Mouse (Mus musculus) forebrain, embryonic 12.5 days (tissue): Measurements from ENCODE around the gene Adipoq. TPM values are rescaled to one million over a fixed set of nuclear protein-coding genes. Genes with fewer than 3 reads are reported as not detected.

Experiments used
- ATAC-seq: fragments of 200-750 bp; cut with Nextera tagmentation; 2 replicates; pipeline ENCODE4 v1.8.0; 2017; ENCODE audit warnings: moderate TSS enrichment; ENCODE audit not compliant: low FRiP score
- H3K27ac ChIP-seq: fragments of 300-500 bp; sonication (generic); 2 replicates; pipeline ENCODE4 v1.5.1; 2016; ENCODE audit warnings: mild to moderate bottlenecking
- H3K27me3 ChIP-seq: fragments of 300-500 bp; sonication (generic); 2 replicates; pipeline ENCODE4 v1.6.1; 2016; ENCODE audit warnings: mild to moderate bottlenecking
- H3K36me3 ChIP-seq: fragments of 300-500 bp; sonication (generic); replicated peaks from 2 replicates; pipeline ENCODE4 v1.6.1; 2016; ENCODE audit warnings: mild to moderate bottlenecking
- H3K4me1 ChIP-seq: fragments of 300-500 bp; sonication (generic); 2 replicates; pipeline ENCODE4 v1.6.1; 2016
- H3K4me2 ChIP-seq: fragments of 300-500 bp; sonication (generic); 2 replicates; pipeline ENCODE4 v1.6.1; 2016; ENCODE audit warnings: mild to moderate bottlenecking, moderate library complexity
- H3K4me3 ChIP-seq: fragments of 300-500 bp; sonication (generic); replicated peaks from 2 replicates; pipeline ENCODE4 v1.5.1; 2016; ENCODE audit warnings: mild to moderate bottlenecking
- H3K9ac ChIP-seq: fragments of 300-500 bp; sonication (generic); 2 replicates; pipeline ENCODE4 v1.6.1; 2016; ENCODE audit warnings: mild to moderate bottlenecking
- H3K9me3 ChIP-seq: fragments of 300-500 bp; sonication (generic); 2 replicates; pipeline ENCODE4 v1.6.1; 2016
- WGBS: fragments of 180-500 bp; shearing (Covaris S2); methylation state at CpG from one replicate; pipeline ENCODE4 v1.1.7; 2016; 5-methylcytosine and 5-hydroxymethylcytosine counted together
- polyA plus RNA-seq: library from polyadenylated mRNA; unstranded; fragments of >200 nt; fragmentation: Nextera tagmentation; extraction: Ambion mirVana; gene quantifications from 2 replicates; pipeline ENCODE4 v1.2.1, GENCODE M21; 2016

Adipoq gene
- polyA plus RNA-seq, 1 experiment from 2014 or later = not detected

- WGBS = 91% methylated on average over 4 of the region's 4 CpGs
- Histone ChIP-seq H3K36me3 (peaks cover 53% of the 10 kb centered on the region), H3K9me3 (no peaks in the 10 kb centered on the region)
Observed at GRCm38 (mm10) chr16:23123104-23123503, 23.2 kb upstream of the Adipoq start.

GRCm38 (mm10) chr16:23124398-23124797 lies 21.9 kb upstream of the Adipoq start:
- 92% methylated on average over 4 of the region's 4 CpGs for WGBS

More at GRCm38 (mm10) chr16:23123104-23123503, 23.2 kb upstream of the Adipoq start:
- H3K4me1 ChIP-seq = peaks cover 7% of the 10 kb centered on the region
- H3K9ac ChIP-seq = no peak overlapping the region
- no peak overlapping the region for H3K27ac ChIP-seq
- no peaks in the 10 kb centered on the region for H3K27me3 ChIP-seq
- ATAC-seq = no peak
- H3K4me2 ChIP-seq = no peak overlapping the region
- H3K4me3 ChIP-seq = no peak overlapping the region

GRCm38 (mm10) chr16:23127311-23127672 lies 19.0 kb upstream of the Adipoq start:
- no peaks in the 10 kb centered on the region for H3K27me3 ChIP-seq
- peaks cover 23% of the 10 kb centered on the region for H3K36me3 ChIP-seq
- H3K27ac ChIP-seq = peak overlapping the region; percentile 98
- H3K4me1 ChIP-seq = peaks cover 20% of the 10 kb centered on the region
- no peaks in the 10 kb centered on the region for H3K9me3 ChIP-seq
- H3K9ac ChIP-seq = peak overlapping the region; percentile 89
- WGBS = 0% methylated on average over 4 of the region's 4 CpGs
- ATAC-seq = no peak
- H3K4me3 ChIP-seq = peak overlapping the region; percentile 74
- peak overlapping the region; percentile 85 for H3K4me2 ChIP-seq

More at GRCm38 (mm10) chr16:23124398-23124797, 21.9 kb upstream of the Adipoq start:
- Histone ChIP-seq H3K4me2 (no peak overlapping the region), H3K9ac (no peak overlapping the region), H3K36me3 (peaks cover 47% of the 10 kb centered on the region), H3K4me3 (no peak overlapping the region), H3K27ac (no peak overlapping the region), H3K27me3 (no peaks in the 10 kb centered on the region), H3K9me3 (no peaks in the 10 kb centered on the region), H3K4me1 (peaks cover 20% of the 10 kb centered on the region)
- ATAC-seq = no peak

- H3K27ac ChIP-seq = peak within 1 kb of the TSS; percentile 98
- H3K4me3 ChIP-seq = peak within 1 kb of the TSS; percentile 74
- H3K9me3 ChIP-seq = no peaks in the 10 kb centered on the region
- peak within 1 kb of the TSS; percentile 89 for H3K9ac ChIP-seq
- peaks cover 20% of the 10 kb centered on the region for H3K4me1 ChIP-seq
- peak within 1 kb of the TSS; percentile 85 for H3K4me2 ChIP-seq
- under 1% methylated on average over 51 of the region's 51 CpGs for WGBS
- no peaks in the 10 kb centered on the region for H3K27me3 ChIP-seq
- peak; percentile 96 for ATAC-seq
- H3K36me3 ChIP-seq = peaks cover 17% of the 10 kb centered on the region
Observed at GRCm38 (mm10) chr16:23127673-23128375, 18.5 kb upstream of the Adipoq start, which contains the start of gene Rfc4. Rfc4 (minus strand) TSS chr16:23127737.

- Histone ChIP-seq H3K9me3 (no peaks in the 10 kb centered on the region), H3K4me1 (peaks cover 20% of the 10 kb centered on the region), H3K4me3 (no peak overlapping the region), H3K27me3 (no peaks in the 10 kb centered on the region), H3K36me3 (no peaks in the 10 kb centered on the region), H3K4me2 (no peak overlapping the region), H3K9ac (no peak overlapping the region), H3K27ac (no peak overlapping the region)
- 92% methylated on average over 3 of the region's 3 CpGs for WGBS
- ATAC-seq = no peak
Observed at GRCm38 (mm10) chr16:23130303-23130702, 16.0 kb upstream of the Adipoq start.

- 94% methylated on average over 1 of the region's 1 CpGs for WGBS
- Histone ChIP-seq H3K27me3 (no peaks in the 10 kb centered on the region), H3K9ac (no peak overlapping the region), H3K4me1 (peaks cover 13% of the 10 kb centered on the region), H3K4me3 (no peak overlapping the region), H3K4me2 (no peak overlapping the region), H3K36me3 (no peaks in the 10 kb centered on the region), H3K9me3 (no peaks in the 10 kb centered on the region), H3K27ac (no peak overlapping the region)
- no peak for ATAC-seq
Observed at GRCm38 (mm10) chr16:23132336-23132735, 14.0 kb upstream of the Adipoq start.

GRCm38 (mm10) chr16:23135421-23136149 lies 10.8 kb upstream of the Adipoq start:
- Histone ChIP-seq H3K4me3 (no peak overlapping the region), H3K27me3 (no peaks in the 10 kb centered on the region), H3K4me1 (no peaks in the 10 kb centered on the region), H3K9ac (no peak overlapping the region), H3K9me3 (no peaks in the 10 kb centered on the region), H3K4me2 (no peak overlapping the region), H3K27ac (no peak overlapping the region), H3K36me3 (no peaks in the 10 kb centered on the region)
- WGBS = 25% methylated on average over 11 of the region's 11 CpGs
- no peak for ATAC-seq

- no peaks in the 10 kb centered on the region for H3K4me1 ChIP-seq
- H3K9ac ChIP-seq = no peak overlapping the region
- no peaks in the 10 kb centered on the region for H3K36me3 ChIP-seq
- no peak for ATAC-seq
- H3K27ac ChIP-seq = no peak overlapping the region
- no peak overlapping the region for H3K4me3 ChIP-seq
- WGBS = 69% methylated on average over 4 of the region's 4 CpGs
- no peaks in the 10 kb centered on the region for H3K27me3 ChIP-seq
- no peak overlapping the region for H3K4me2 ChIP-seq
- H3K9me3 ChIP-seq = no peaks in the 10 kb centered on the region
Observed at GRCm38 (mm10) chr16:23136406-23136970, 9.8 kb upstream of the Adipoq start.

GRCm38 (mm10) chr16:23140911-23141310 lies 5.4 kb upstream of the Adipoq start:
- no peaks in the 10 kb centered on the region for H3K36me3 ChIP-seq

GRCm38 (mm10) chr16:23144326-23144725 lies 2.0 kb upstream of the Adipoq start:
- no peaks in the 10 kb centered on the region for H3K36me3 ChIP-seq
- no peaks in the 10 kb centered on the region for H3K27me3 ChIP-seq
- H3K4me1 ChIP-seq = no peaks in the 10 kb centered on the region
- no peak overlapping the region for H3K4me3 ChIP-seq
- 90% methylated on average over 7 of the region's 7 CpGs for WGBS
- H3K9me3 ChIP-seq = no peaks in the 10 kb centered on the region
- no peak overlapping the region for H3K4me2 ChIP-seq
- no peak overlapping the region for H3K9ac ChIP-seq
- H3K27ac ChIP-seq = no peak overlapping the region
- ATAC-seq = no peak

More at GRCm38 (mm10) chr16:23140911-23141310, 5.4 kb upstream of the Adipoq start:
- Histone ChIP-seq H3K4me1 (no peaks in the 10 kb centered on the region), H3K27ac (no peak overlapping the region), H3K9ac (no peak overlapping the region), H3K4me2 (no peak overlapping the region), H3K4me3 (no peak overlapping the region), H3K27me3 (no peaks in the 10 kb centered on the region), H3K9me3 (no peaks in the 10 kb centered on the region)
- no peak for ATAC-seq
- WGBS = 97% methylated on average over 3 of the region's 3 CpGs

GRCm38 (mm10) chr16:23145211-23145610 lies 1.1 kb upstream of the Adipoq start:
- Histone ChIP-seq H3K27me3 (no peaks in the 10 kb centered on the region), H3K9ac (no peak overlapping the region), H3K4me1 (no peaks in the 10 kb centered on the region), H3K4me2 (no peak overlapping the region), H3K27ac (no peak overlapping the region), H3K36me3 (no peaks in the 10 kb centered on the region), H3K4me3 (no peak overlapping the region), H3K9me3 (no peaks in the 10 kb centered on the region)
- 78% methylated on average over 5 of the region's 5 CpGs for WGBS
- no peak for ATAC-seq

- Histone ChIP-seq H3K9ac (no peak overlapping the region), H3K4me3 (no peak overlapping the region), H3K9me3 (no peaks in the 10 kb centered on the region), H3K4me1 (no peaks in the 10 kb centered on the region), H3K27ac (no peak overlapping the region), H3K36me3 (no peaks in the 10 kb centered on the region), H3K4me2 (no peak overlapping the region), H3K27me3 (no peaks in the 10 kb centered on the region)
- ATAC-seq = no peak
- 90% methylated on average over 2 of the region's 2 CpGs for WGBS
Observed at GRCm38 (mm10) chr16:23148936-23149335, 2.6 kb downstream of the Adipoq start.
